Mouse (Mus musculus): ENCODE data around the gene Sim2.

The Sim2 gene

GRCm38 (mm10) chr16:94164236-94164635, 79.5 kb downstream of the Sim2 start:
- no peak for DNase-seq (ENCODE audit: low read depth)

- DNase-seq (ENCODE audit: low read depth): no peak
Measured at GRCm38 (mm10) chr16:94164978-94165377, 80.2 kb downstream of the Sim2 start.

GRCm38 (mm10) chr16:94168655-94169545, 84.2 kb downstream of the Sim2 start:
- DNase-seq (ENCODE audit: low read depth): no peak

GRCm38 (mm10) chr16:94170218-94170617, 85.5 kb downstream of the Sim2 start:
- no peak for DNase-seq (ENCODE audit: low read depth)

- no peak for DNase-seq (ENCODE audit: low read depth)
Measured at GRCm38 (mm10) chr16:94173361-94173760, 88.6 kb downstream of the Sim2 start.

- no peak for DNase-seq (ENCODE audit: low read depth)
Measured at GRCm38 (mm10) chr16:94175366-94175986, 90.7 kb downstream of the Sim2 start.

All from c-Kit-positive CD71-positive TER-119-negative erythroid progenitor cells, embryonic 14.5 days (primary cell).